In genomic region chr4:31963354-31964193, GRCm38 (mm10) we compare ENCODE assay signal across 8 mouse cellular contexts. TPM values are rescaled to one million over a fixed set of nuclear protein-coding genes. Genes with fewer than 3 reads are reported as not detected.
DNase-seq lines count a peak whose midpoint lies in the region; ATAC-seq and TF ChIP-seq lines count a peak whose summit lies in the region.

Gene Map3k7, plus strand, starts transcription at chr4:31964097.

- under 1% methylated on average over 88 of the region's 88 CpGs for WGBS in hindbrain, embryonic 13.5 days

- H3K36me3 ChIP-seq in hindbrain, embryonic 13.5 days: no peaks in the 10 kb centered on the region

- peaks cover 27% of the 10 kb centered on the region for H3K4me1 ChIP-seq in hindbrain, embryonic 13.5 days (replicated peaks)

- H3K9ac ChIP-seq in hindbrain, embryonic 13.5 days: peak within 1 kb of the TSS; percentile 88

- POLR2A ChIA-PET in Patski (lab: Charles Lee): no interaction called here

- CTCF ChIA-PET in Patski (lab: Charles Lee): no interaction called here

- TF ChIP-seq CTCF in Patski (IDR thresholded peaks at IDR 0.05): no peak

- DNase-seq in Patski (ENCODE audit: low read depth, low spot score): peak; percentile 79
- peak; percentile 96 to 97 for DNase-seq in cerebellum, postnatal 14 days
- DNase-seq in frontal cortex, postnatal 14 days (ENCODE audit: low spot score in 2 of 2): peak; percentile 89 to 92
- peak; percentile 95 for DNase-seq in layer of hippocampus, postnatal 25 days (ENCODE audit: extremely low spot score in 1 of 2, low spot score in 1 of 2)
- DNase-seq in lung, postnatal 25 days (ENCODE audit: low spot score): peak; percentile 95
- DNase-seq in retina, embryonic 14.5 days (ENCODE audit: low spot score): peak; percentile 96
- DNase-seq in thymus, postnatal 4 days: peak; percentile 95

- H3K4me2 ChIP-seq in hindbrain, embryonic 13.5 days: peak within 1 kb of the TSS; percentile 84

- H3K27me3 ChIP-seq in Patski: no peaks in the 10 kb centered on the region
- no peaks in the 10 kb centered on the region for H3K27me3 ChIP-seq in hindbrain, embryonic 13.5 days

- H3K9me3 ChIP-seq in hindbrain, embryonic 13.5 days: no peaks in the 10 kb centered on the region

- in situ Hi-C loops in Patski (cut with MboI; ENCODE audit: low pct_unique_long_range_greater_than_20kb): no loop called here

- ATAC-seq in Patski: peak; percentile 95
- ATAC-seq in hindbrain, embryonic 13.5 days (ENCODE audit: low FRiP score): peak; percentile 95

- peak within 1 kb of the TSS; percentile 99 for H3K27ac ChIP-seq in hindbrain, embryonic 13.5 days

- peak within 1 kb of the TSS; percentile 78 for H3K4me3 ChIP-seq in hindbrain, embryonic 13.5 days

RNA-seq across cellular contexts. Expression of gene Map3k7, which starts in this region (rescaled TPM):
- 46.1 TPM for polyA plus RNA-seq in Patski (2021)
- 28.5 and 29.1 TPM in 2 replicates for polyA plus RNA-seq in hindbrain, embryonic 13.5 days (2015; fragmentation: Nextera tagmentation; extraction: Ambion mirVana)
- total RNA-seq in layer of hippocampus, postnatal 25 days (2021): 10 to 100 TPM; 37.3 to 44.2 TPM

Comparison
In these comparisons a context has a peak if more than half of its experiments do, and no peak if none do; other contexts are left out.
1. Peak in every context shown above with its lines: DNase-seq, ATAC-seq, H3K4me3 ChIP-seq and H3K27ac ChIP-seq.